Mouse (Mus musculus): ENCODE measurements around the gene Tecta. TPM values are rescaled to one million over a fixed set of nuclear protein-coding genes. Genes with fewer than 3 reads are reported as not detected.

Gene Tecta
- polyA plus RNA-seq, 1 experiment: 0.06 TPM

GRCm38 (mm10) chr9:42323238-42323637 lies 76.5 kb downstream of the Tecta start:
- TF ChIP-seq MAX (IDR thresholded peaks at IDR 0.05; ENCODE audit: low read depth) (no peak), SRF (IDR thresholded peaks at IDR 0.05; ENCODE audit: control insufficient read depth, insufficient read length, low read depth) (no peak), E2F4 (IDR thresholded peaks at IDR 0.05; ENCODE audit: insufficient read depth) (no peak), REST (IDR thresholded peaks at IDR 0.05; ENCODE audit: insufficient read depth, insufficient read length) (no peak), CEBPB (IDR thresholded peaks at IDR 0.05; ENCODE audit: insufficient read depth, poor library complexity, severe bottlenecking) (no peak), TCF3 (IDR thresholded peaks at IDR 0.05; ENCODE audit: insufficient read length, low read depth) (no peak), USF1 (IDR thresholded peaks at IDR 0.05; ENCODE audit: low read depth) (no peak), MYOD1 (IDR thresholded peaks at IDR 0.05; ENCODE audit: control insufficient read depth in 1 of 3, insufficient read length in 2 of 3, low read depth in 2 of 3) (no peak), POLR2AphosphoS2 (IDR thresholded peaks at IDR 0.05; ENCODE audit: insufficient read length, low read depth) (no peak), POLR2A (IDR thresholded peaks at IDR 0.05; ENCODE audit: insufficient read length, low read depth) (no peak), TCF12 (IDR thresholded peaks at IDR 0.05; ENCODE audit: insufficient read depth, poor library complexity, severe bottlenecking) (no peak), MYOG (IDR thresholded peaks at IDR 0.05; ENCODE audit: control insufficient read depth in 1 of 3, insufficient read depth in 1 of 3, insufficient read length in 2 of 3, low read depth in 2 of 3) (no peak)
- no peaks in the 10 kb centered on the region for H3K36me3 ChIP-seq (ENCODE audit: control insufficient read depth, insufficient read depth)
- no peak overlapping the region for H3K4me2 ChIP-seq (ENCODE audit: low read depth)
- no peak overlapping the region for H3ac ChIP-seq (ENCODE audit: control insufficient read depth, insufficient read length)
- H3K27me3 ChIP-seq (ENCODE audit: control insufficient read depth, insufficient read depth, insufficient read length): peaks cover 16% of the 10 kb centered on the region
- H3K4me3 ChIP-seq: no peak overlapping the region
- no peaks in the 10 kb centered on the region for H3K79me2 ChIP-seq (ENCODE audit: control insufficient read depth, insufficient read depth)

- H3K79me2 ChIP-seq (ENCODE audit: control insufficient read depth, insufficient read depth): no peaks in the 10 kb centered on the region
- H3K4me3 ChIP-seq: no peak overlapping the region
- H3K27me3 ChIP-seq (ENCODE audit: control insufficient read depth, insufficient read depth, insufficient read length): peaks cover 15% of the 10 kb centered on the region
- H3K36me3 ChIP-seq (ENCODE audit: control insufficient read depth, insufficient read depth): no peaks in the 10 kb centered on the region
- no peak overlapping the region for H3ac ChIP-seq (ENCODE audit: control insufficient read depth, insufficient read length)
- no peak for TF ChIP-seq USF1 (IDR thresholded peaks at IDR 0.05; ENCODE audit: low read depth)
- TF ChIP-seq MYOG (IDR thresholded peaks at IDR 0.05; ENCODE audit: control insufficient read depth in 1 of 3, insufficient read depth in 1 of 3, insufficient read length in 2 of 3, low read depth in 2 of 3): no peak
- no peak for TF ChIP-seq POLR2AphosphoS2 (IDR thresholded peaks at IDR 0.05; ENCODE audit: insufficient read length, low read depth)
- no peak for TF ChIP-seq TCF3 (IDR thresholded peaks at IDR 0.05; ENCODE audit: insufficient read length, low read depth)
- no peak for TF ChIP-seq MAX (IDR thresholded peaks at IDR 0.05; ENCODE audit: low read depth)
- no peak for TF ChIP-seq POLR2A (IDR thresholded peaks at IDR 0.05; ENCODE audit: insufficient read length, low read depth)
- TF ChIP-seq TCF12 (IDR thresholded peaks at IDR 0.05; ENCODE audit: insufficient read depth, poor library complexity, severe bottlenecking): no peak
- no peak for TF ChIP-seq MYOD1 (IDR thresholded peaks at IDR 0.05; ENCODE audit: control insufficient read depth in 1 of 3, insufficient read length in 2 of 3, low read depth in 2 of 3)
- TF ChIP-seq CEBPB (IDR thresholded peaks at IDR 0.05; ENCODE audit: insufficient read depth, poor library complexity, severe bottlenecking): no peak
- no peak for TF ChIP-seq REST (IDR thresholded peaks at IDR 0.05; ENCODE audit: insufficient read depth, insufficient read length)
- TF ChIP-seq SRF (IDR thresholded peaks at IDR 0.05; ENCODE audit: control insufficient read depth, insufficient read length, low read depth): no peak
- no peak for TF ChIP-seq E2F4 (IDR thresholded peaks at IDR 0.05; ENCODE audit: insufficient read depth)
- H3K4me2 ChIP-seq (ENCODE audit: low read depth): no peak overlapping the region
These were observed 78.3 kb downstream of the Tecta start for GRCm38 (mm10) chr9:42321442-42321841.

GRCm38 (mm10) chr9:42320616-42321015 lies 79.1 kb downstream of the Tecta start:
- Histone ChIP-seq H3K4me3 (no peak overlapping the region), H3K79me2 (ENCODE audit: control insufficient read depth, insufficient read depth) (no peaks in the 10 kb centered on the region), H3K4me2 (ENCODE audit: low read depth) (no peak overlapping the region), H3K27me3 (ENCODE audit: control insufficient read depth, insufficient read depth, insufficient read length) (peaks cover 15% of the 10 kb centered on the region), H3ac (ENCODE audit: control insufficient read depth, insufficient read length) (no peak overlapping the region), H3K36me3 (ENCODE audit: control insufficient read depth, insufficient read depth) (no peaks in the 10 kb centered on the region)
- TF ChIP-seq MYOG (IDR thresholded peaks at IDR 0.05; ENCODE audit: control insufficient read depth in 1 of 3, insufficient read depth in 1 of 3, insufficient read length in 2 of 3, low read depth in 2 of 3) (no peak), TCF3 (IDR thresholded peaks at IDR 0.05; ENCODE audit: insufficient read length, low read depth) (no peak), POLR2AphosphoS2 (IDR thresholded peaks at IDR 0.05; ENCODE audit: insufficient read length, low read depth) (no peak), SRF (IDR thresholded peaks at IDR 0.05; ENCODE audit: control insufficient read depth, insufficient read length, low read depth) (no peak), E2F4 (IDR thresholded peaks at IDR 0.05; ENCODE audit: insufficient read depth) (no peak), USF1 (IDR thresholded peaks at IDR 0.05; ENCODE audit: low read depth) (no peak), TCF12 (IDR thresholded peaks at IDR 0.05; ENCODE audit: insufficient read depth, poor library complexity, severe bottlenecking) (no peak), MYOD1 (IDR thresholded peaks at IDR 0.05; ENCODE audit: control insufficient read depth in 1 of 3, insufficient read length in 2 of 3, low read depth in 2 of 3) (no peak), CEBPB (IDR thresholded peaks at IDR 0.05; ENCODE audit: insufficient read depth, poor library complexity, severe bottlenecking) (no peak), POLR2A (IDR thresholded peaks at IDR 0.05; ENCODE audit: insufficient read length, low read depth) (no peak), MAX (IDR thresholded peaks at IDR 0.05; ENCODE audit: low read depth) (no peak), REST (IDR thresholded peaks at IDR 0.05; ENCODE audit: insufficient read depth, insufficient read length) (no peak)

- Histone ChIP-seq H3ac (ENCODE audit: control insufficient read depth, insufficient read length) (no peak overlapping the region), H3K4me3 (no peak overlapping the region), H3K36me3 (ENCODE audit: control insufficient read depth, insufficient read depth) (no peaks in the 10 kb centered on the region), H3K27me3 (ENCODE audit: control insufficient read depth, insufficient read depth, insufficient read length) (peaks cover 20% of the 10 kb centered on the region), H3K79me2 (ENCODE audit: control insufficient read depth, insufficient read depth) (no peaks in the 10 kb centered on the region), H3K4me2 (ENCODE audit: low read depth) (no peak overlapping the region)
- TF ChIP-seq USF1 (IDR thresholded peaks at IDR 0.05; ENCODE audit: low read depth): no peak
- no peak for TF ChIP-seq MYOG (IDR thresholded peaks at IDR 0.05; ENCODE audit: control insufficient read depth in 1 of 3, insufficient read depth in 1 of 3, insufficient read length in 2 of 3, low read depth in 2 of 3)
- TF ChIP-seq E2F4 (IDR thresholded peaks at IDR 0.05; ENCODE audit: insufficient read depth): no peak
- no peak for TF ChIP-seq CEBPB (IDR thresholded peaks at IDR 0.05; ENCODE audit: insufficient read depth, poor library complexity, severe bottlenecking)
- no peak for TF ChIP-seq REST (IDR thresholded peaks at IDR 0.05; ENCODE audit: insufficient read depth, insufficient read length)
- no peak for TF ChIP-seq SRF (IDR thresholded peaks at IDR 0.05; ENCODE audit: control insufficient read depth, insufficient read length, low read depth)
- no peak for TF ChIP-seq POLR2AphosphoS2 (IDR thresholded peaks at IDR 0.05; ENCODE audit: insufficient read length, low read depth)
- no peak for TF ChIP-seq MAX (IDR thresholded peaks at IDR 0.05; ENCODE audit: low read depth)
- TF ChIP-seq TCF3 (IDR thresholded peaks at IDR 0.05; ENCODE audit: insufficient read length, low read depth): no peak
- TF ChIP-seq TCF12 (IDR thresholded peaks at IDR 0.05; ENCODE audit: insufficient read depth, poor library complexity, severe bottlenecking): no peak
- TF ChIP-seq MYOD1 (IDR thresholded peaks at IDR 0.05; ENCODE audit: control insufficient read depth in 1 of 3, insufficient read length in 2 of 3, low read depth in 2 of 3): no peak
- TF ChIP-seq POLR2A (IDR thresholded peaks at IDR 0.05; ENCODE audit: insufficient read length, low read depth): no peak
These were observed 81.2 kb downstream of the Tecta start for GRCm38 (mm10) chr9:42318455-42318987.

All from myocyte (in vitro differentiated cells).